Mouse (Mus musculus): Measurements from ENCODE around the gene Galnt10. TPM values are rescaled to one million over a fixed set of nuclear protein-coding genes. Genes with fewer than 3 reads are reported as not detected.
A peak's percentile ranks its signal among the peaks of the same experiment; 100 is the strongest.

Gene Galnt10
- polyA plus RNA-seq, 1 experiment from 2014 or later = 11.6 TPM

DNA sequence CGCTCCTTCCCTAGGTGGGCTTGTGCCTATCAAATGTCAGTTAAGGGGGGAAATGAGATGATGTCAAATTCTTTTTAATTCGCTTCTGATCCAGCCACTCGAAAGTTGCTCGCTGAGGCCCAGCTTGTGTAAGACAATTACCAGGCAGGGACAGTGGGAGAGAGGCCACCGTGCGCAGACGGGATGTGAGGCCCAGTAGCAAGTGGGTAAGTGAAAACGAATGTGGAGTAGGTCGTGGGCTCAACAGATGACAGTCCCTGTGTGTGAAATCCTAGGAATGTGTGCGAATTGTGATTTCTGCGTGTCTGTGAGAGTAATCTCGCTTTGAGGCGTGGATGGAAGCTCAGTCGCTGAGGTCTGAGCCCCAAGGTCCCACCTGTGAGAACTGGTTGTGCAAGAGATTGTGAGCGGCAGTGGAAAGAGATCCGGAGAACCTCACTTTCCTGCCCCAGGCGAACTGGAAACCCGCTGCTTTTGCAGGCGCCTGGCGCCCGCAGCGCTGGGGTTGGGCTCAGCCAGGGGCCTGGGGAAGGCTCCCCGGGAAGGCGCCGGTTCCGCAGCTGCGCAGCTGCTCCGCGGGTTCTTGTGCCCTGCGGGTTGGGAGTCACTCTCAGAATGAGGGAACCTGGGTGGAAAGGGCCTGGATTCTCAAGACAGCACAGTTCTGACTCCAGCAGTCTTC, 188.2 kb downstream of the Galnt10 start:
- DNase-seq = peak; percentile 46
- H3K4me3 ChIP-seq (replicated peaks; ENCODE audit: low read depth, low read length) = no peak overlapping the region
- H3K36me3 ChIP-seq (ENCODE audit: control insufficient read depth, insufficient read depth, low read length) = no peaks in the 10 kb centered on the region
- H3K9me3 ChIP-seq (ENCODE audit: control insufficient read depth, low read length) = no peaks in the 10 kb centered on the region
- 0 out of 2 replicates have a peak, but pooled peaks cover 4% of the 10 kb centered on the region for H3K4me1 ChIP-seq (ENCODE audit: control insufficient read depth, insufficient read depth, low read length)
- H3K9ac ChIP-seq (replicated peaks; ENCODE audit: low read length) = no peak overlapping the region
- no peak overlapping the region for H3K27ac ChIP-seq (replicated peaks; ENCODE audit: low read depth, low read length)
- no peak overlapping the region for H3K4me2 ChIP-seq (ENCODE audit: low read length)
- WGBS = 1% methylated on average over 30 of the region's 30 CpGs
- H3K27me3 ChIP-seq (ENCODE audit: control insufficient read depth, insufficient read depth, low read length) = peaks cover 95% of the 10 kb centered on the region
- ATAC-seq (ENCODE audit: low FRiP score, low TSS enrichment) = no peak

DNA sequence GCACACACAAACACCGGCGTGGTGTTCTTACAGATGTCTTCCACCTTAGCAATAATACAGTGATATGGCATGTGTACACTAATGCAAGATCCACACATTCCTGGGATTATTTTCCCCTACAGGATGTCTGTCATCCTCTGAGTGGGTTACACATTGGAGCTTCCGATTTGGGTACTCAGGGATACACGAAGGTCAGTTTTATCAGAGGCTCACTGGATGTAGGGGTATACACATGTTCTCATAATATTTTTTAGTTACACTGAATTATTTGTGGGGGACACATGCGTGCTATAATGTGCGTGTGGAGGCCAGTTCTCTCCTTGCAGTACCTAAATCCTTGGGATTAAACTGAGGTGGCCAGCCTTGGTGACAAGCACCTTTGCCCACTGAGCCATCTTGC, 188.8 kb downstream of the Galnt10 start:
- Histone ChIP-seq H3K4me1 (ENCODE audit: control insufficient read depth, insufficient read depth, low read length) (0 out of 2 replicates have a peak, but pooled peaks cover 4% of the 10 kb centered on the region), H3K27me3 (ENCODE audit: control insufficient read depth, insufficient read depth, low read length) (peaks cover 95% of the 10 kb centered on the region), H3K9ac (replicated peaks; ENCODE audit: low read length) (no peak overlapping the region), H3K9me3 (ENCODE audit: control insufficient read depth, low read length) (no peaks in the 10 kb centered on the region), H3K4me2 (ENCODE audit: low read length) (no peak overlapping the region), H3K36me3 (ENCODE audit: control insufficient read depth, insufficient read depth, low read length) (no peaks in the 10 kb centered on the region), H3K4me3 (replicated peaks; ENCODE audit: low read depth, low read length) (no peak overlapping the region), H3K27ac (replicated peaks; ENCODE audit: low read depth, low read length) (no peak overlapping the region)
- WGBS = 9% methylated on average over 6 of the region's 6 CpGs
- no peak for DNase-seq
- no peak for ATAC-seq (ENCODE audit: low FRiP score, low TSS enrichment)

DNA sequence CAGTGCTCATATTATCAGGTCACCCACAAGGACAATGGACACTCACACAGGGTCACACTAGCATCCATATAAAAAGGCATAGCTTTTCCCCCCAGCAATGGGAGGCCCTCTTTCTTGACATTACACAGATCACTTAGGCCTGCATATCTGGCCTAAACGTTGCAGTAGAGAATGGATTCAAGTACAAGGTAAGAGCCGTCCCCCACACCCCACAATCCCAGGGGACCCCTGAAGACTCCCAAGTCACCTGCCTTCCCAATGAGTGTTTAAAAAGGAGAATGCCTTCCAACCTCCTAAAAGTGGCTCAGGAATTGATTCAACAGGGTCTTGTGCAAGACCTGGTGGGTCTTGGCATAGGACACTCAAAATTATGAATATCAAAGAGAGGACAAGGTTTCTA, 190.1 kb downstream of the Galnt10 start:
- Histone ChIP-seq H3K4me2 (ENCODE audit: low read length) (no peak overlapping the region), H3K4me3 (replicated peaks; ENCODE audit: low read depth, low read length) (no peak overlapping the region), H3K9ac (replicated peaks; ENCODE audit: low read length) (no peak overlapping the region), H3K27ac (replicated peaks; ENCODE audit: low read depth, low read length) (no peak overlapping the region), H3K36me3 (ENCODE audit: control insufficient read depth, insufficient read depth, low read length) (no peaks in the 10 kb centered on the region), H3K9me3 (ENCODE audit: control insufficient read depth, low read length) (no peaks in the 10 kb centered on the region), H3K4me1 (ENCODE audit: control insufficient read depth, insufficient read depth, low read length) (0 out of 2 replicates have a peak, but pooled peaks cover 4% of the 10 kb centered on the region), H3K27me3 (ENCODE audit: control insufficient read depth, insufficient read depth, low read length) (peaks cover 95% of the 10 kb centered on the region)
- 7% methylated on average over 2 of the region's 2 CpGs for WGBS
- no peak for DNase-seq
- no peak for ATAC-seq (ENCODE audit: low FRiP score, low TSS enrichment)

DNA sequence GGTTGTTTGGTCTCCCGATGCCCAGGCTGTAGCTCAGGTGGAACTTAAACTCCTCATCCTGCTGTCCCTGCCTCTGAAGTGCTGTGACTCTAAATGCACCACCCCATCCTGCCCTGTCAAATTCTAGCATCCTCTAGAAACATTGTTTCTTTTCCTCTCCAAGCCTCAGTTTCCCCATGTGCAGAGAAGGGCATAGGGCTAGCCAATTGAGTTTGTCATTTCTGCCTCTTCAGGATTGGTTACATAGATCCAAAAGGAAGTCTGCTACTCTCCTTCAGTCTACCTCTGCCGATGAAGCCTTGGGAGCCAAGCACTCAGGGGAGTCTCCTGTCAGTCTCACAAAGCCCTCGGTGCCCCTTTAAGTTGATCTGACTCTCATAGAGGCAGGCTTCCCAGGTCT, 190.7 kb downstream of the Galnt10 start:
- Histone ChIP-seq H3K27ac (replicated peaks; ENCODE audit: low read depth, low read length) (no peak overlapping the region), H3K4me2 (ENCODE audit: low read length) (no peak overlapping the region), H3K9ac (replicated peaks; ENCODE audit: low read length) (no peak overlapping the region), H3K27me3 (ENCODE audit: control insufficient read depth, insufficient read depth, low read length) (peaks cover 94% of the 10 kb centered on the region), H3K36me3 (ENCODE audit: control insufficient read depth, insufficient read depth, low read length) (no peaks in the 10 kb centered on the region), H3K4me1 (ENCODE audit: control insufficient read depth, insufficient read depth, low read length) (0 out of 2 replicates have a peak, but pooled peaks cover 4% of the 10 kb centered on the region), H3K9me3 (ENCODE audit: control insufficient read depth, low read length) (no peaks in the 10 kb centered on the region), H3K4me3 (replicated peaks; ENCODE audit: low read depth, low read length) (no peak overlapping the region)
- DNase-seq = no peak
- ATAC-seq (ENCODE audit: low FRiP score, low TSS enrichment) = no peak
- WGBS = 4% methylated on average over 3 of the region's 3 CpGs

DNA sequence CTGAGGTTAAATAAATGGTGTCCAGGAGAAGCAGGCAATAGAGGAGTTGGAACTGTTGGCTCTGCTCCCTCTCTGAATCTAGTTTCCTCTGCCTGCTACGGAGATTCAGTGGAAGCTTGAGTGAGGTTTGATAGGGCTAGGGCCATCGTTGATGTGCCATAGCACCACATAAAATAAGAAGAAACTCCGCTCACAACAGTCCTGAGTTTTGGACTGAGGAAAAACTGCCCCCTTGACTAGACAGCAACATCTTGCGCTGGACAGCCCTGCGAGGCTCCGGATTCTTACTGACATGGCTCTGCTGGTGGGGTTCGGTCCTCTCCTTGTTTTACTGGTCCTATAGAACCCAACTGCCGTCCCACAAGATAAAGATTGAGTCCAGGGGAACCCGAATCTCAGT, 191.2 kb downstream of the Galnt10 start:
- Histone ChIP-seq H3K27ac (replicated peaks; ENCODE audit: low read depth, low read length) (no peak overlapping the region), H3K4me1 (ENCODE audit: control insufficient read depth, insufficient read depth, low read length) (0 out of 2 replicates have a peak, but pooled peaks cover 4% of the 10 kb centered on the region), H3K27me3 (ENCODE audit: control insufficient read depth, insufficient read depth, low read length) (peaks cover 93% of the 10 kb centered on the region), H3K4me2 (ENCODE audit: low read length) (no peak overlapping the region), H3K9ac (replicated peaks; ENCODE audit: low read length) (no peak overlapping the region), H3K4me3 (replicated peaks; ENCODE audit: low read depth, low read length) (no peak overlapping the region), H3K36me3 (ENCODE audit: control insufficient read depth, insufficient read depth, low read length) (no peaks in the 10 kb centered on the region), H3K9me3 (ENCODE audit: control insufficient read depth, low read length) (no peaks in the 10 kb centered on the region)
- no peak for DNase-seq
- no peak for ATAC-seq (ENCODE audit: low FRiP score, low TSS enrichment)
- WGBS = 4% methylated on average over 9 of the region's 9 CpGs

Other genes with a start within 250 kb of the Galnt10 start
- gene Fam114a2, start 126.8 kb upstream of the Galnt10 start, polyA plus RNA-seq (2014; fragmentation: Nextera tagmentation; extraction: Ambion mirVana) = 62.4 and 70.0 TPM in 2 replicates
- 53.4 and 68.1 TPM in 2 replicates for gene Mfap3, start 126.8 kb upstream of the Galnt10 start, polyA plus RNA-seq (2014; fragmentation: Nextera tagmentation; extraction: Ambion mirVana)
- gene Sap30l, start 156.2 kb downstream of the Galnt10 start, polyA plus RNA-seq (2014; fragmentation: Nextera tagmentation; extraction: Ambion mirVana) = 12.0 and 13.1 TPM in 2 replicates
- gene Hand1, start 187.4 kb downstream of the Galnt10 start, polyA plus RNA-seq (2014; fragmentation: Nextera tagmentation; extraction: Ambion mirVana) = not detected in 2 replicates